Mouse (Mus musculus): ENCODE measurements around the gene Lyrm7. TPM values are rescaled to one million over a fixed set of nuclear protein-coding genes. Genes with fewer than 3 reads are reported as not detected.

Lyrm7 gene
- 6.5 and 7.6 TPM in 2 replicates for polyA plus RNA-seq (2012; rRNA removed)

DNA sequence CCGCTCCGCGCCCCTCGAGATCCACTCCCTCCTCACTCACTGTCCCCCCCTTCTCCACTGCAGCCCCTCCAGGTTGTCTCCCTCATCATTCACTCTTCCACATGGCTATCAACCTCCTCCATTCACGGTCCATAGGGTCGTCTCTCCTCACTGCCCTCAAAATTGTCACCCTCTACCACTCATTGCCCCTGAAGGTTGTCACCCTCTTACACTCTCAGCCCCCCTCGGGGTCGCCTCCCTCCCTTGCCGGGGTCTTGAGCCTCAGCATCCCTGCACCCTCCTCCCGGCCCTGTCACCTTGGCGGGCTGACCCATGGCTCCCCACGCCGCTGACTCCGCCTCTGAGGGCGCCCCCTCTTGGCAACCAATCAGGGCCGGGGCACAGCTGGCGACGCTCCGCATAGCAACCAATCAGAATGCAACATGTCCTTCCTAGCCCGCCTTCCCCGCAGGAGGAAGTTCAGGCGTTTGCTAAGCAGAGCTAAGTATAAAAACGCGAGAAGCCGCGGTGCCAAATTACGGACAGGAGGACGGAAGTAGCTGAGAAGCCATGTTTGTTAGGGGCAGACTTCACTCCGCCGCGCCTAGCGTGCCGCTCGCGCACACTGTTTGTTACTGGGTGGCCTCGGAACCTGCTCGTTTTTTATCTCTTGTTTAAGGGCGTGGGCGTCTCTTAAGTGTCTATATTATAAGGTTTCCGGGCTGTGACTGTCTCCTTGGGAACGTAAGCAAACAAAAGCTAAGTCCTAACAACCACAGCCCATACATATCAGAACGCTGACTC lies at the start of gene Lyrm7:
Lyrm7 (minus strand) TSS at position 661 of the 783 bp plus-strand sequence.
- TF ChIP-seq CTCF (IDR thresholded peaks at IDR 0.05; ENCODE audit: borderline replicate concordance, extremely low read depth, insufficient read depth, insufficient read length), result no peak
- peak; percentile 83; the same call in 1 of the 2 replicates for TF ChIP-seq POLR2A (IDR thresholded peaks at IDR 0.05; ENCODE audit: borderline replicate concordance, extremely low read depth, insufficient read depth, insufficient read length, poor library complexity, severe bottlenecking)
- peak; percentile 100 for DNase-seq (ENCODE audit: low read depth)

DNA sequence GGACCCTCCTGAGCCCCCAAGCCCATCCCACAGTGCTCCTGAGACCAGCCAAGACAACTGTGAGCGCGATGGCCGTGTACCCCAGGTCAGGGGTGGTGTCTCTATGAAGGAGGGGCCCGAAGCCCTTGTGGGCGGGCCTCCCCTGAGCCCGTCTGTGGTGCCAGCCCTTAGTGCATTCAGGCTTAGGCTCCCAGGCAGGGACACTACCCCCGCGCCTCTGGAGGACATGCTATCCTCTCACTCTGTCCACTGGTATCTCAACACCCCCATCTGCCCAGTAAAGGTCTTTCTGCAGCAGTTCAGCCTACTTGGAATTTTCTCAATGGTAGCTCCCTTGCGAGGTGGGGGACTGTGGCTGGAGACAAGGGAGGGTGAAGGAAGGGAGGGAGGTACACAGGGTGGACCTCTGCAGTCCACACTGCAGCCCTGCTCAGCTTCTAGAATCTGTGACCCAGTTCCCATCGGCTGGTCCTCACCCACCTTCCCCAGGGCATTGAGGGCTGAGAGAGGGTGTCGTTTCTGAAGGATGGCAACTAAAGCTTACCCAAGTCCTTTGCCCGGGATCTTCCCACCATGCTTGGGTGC lies 49.5 kb upstream of the Lyrm7 start:
- DNase-seq (ENCODE audit: low read depth), result no peak

GRCm38 (mm10) chr11:54909273-54909672 lies 48.6 kb upstream of the Lyrm7 start:
- DNase-seq (ENCODE audit: low read depth), result no peak
- TF ChIP-seq CTCF (IDR thresholded peaks at IDR 0.05; ENCODE audit: borderline replicate concordance, extremely low read depth, insufficient read depth, insufficient read length), result no peak
- no peak for TF ChIP-seq POLR2A (IDR thresholded peaks at IDR 0.05; ENCODE audit: borderline replicate concordance, extremely low read depth, insufficient read depth, insufficient read length, poor library complexity, severe bottlenecking)

More for the DNA sequence above, 49.5 kb upstream of the Lyrm7 start:
- no peak for TF ChIP-seq CTCF (IDR thresholded peaks at IDR 0.05; ENCODE audit: borderline replicate concordance, extremely low read depth, insufficient read depth, insufficient read length)
- TF ChIP-seq POLR2A (IDR thresholded peaks at IDR 0.05; ENCODE audit: borderline replicate concordance, extremely low read depth, insufficient read depth, insufficient read length, poor library complexity, severe bottlenecking), result no peak

- TF ChIP-seq POLR2A (IDR thresholded peaks at IDR 0.05; ENCODE audit: borderline replicate concordance, extremely low read depth, insufficient read depth, insufficient read length, poor library complexity, severe bottlenecking) (no peak), CTCF (IDR thresholded peaks at IDR 0.05; ENCODE audit: borderline replicate concordance, extremely low read depth, insufficient read depth, insufficient read length) (no peak)
These were observed 46.5 kb upstream of the Lyrm7 start for GRCm38 (mm10) chr11:54907259-54907658.

DNA sequence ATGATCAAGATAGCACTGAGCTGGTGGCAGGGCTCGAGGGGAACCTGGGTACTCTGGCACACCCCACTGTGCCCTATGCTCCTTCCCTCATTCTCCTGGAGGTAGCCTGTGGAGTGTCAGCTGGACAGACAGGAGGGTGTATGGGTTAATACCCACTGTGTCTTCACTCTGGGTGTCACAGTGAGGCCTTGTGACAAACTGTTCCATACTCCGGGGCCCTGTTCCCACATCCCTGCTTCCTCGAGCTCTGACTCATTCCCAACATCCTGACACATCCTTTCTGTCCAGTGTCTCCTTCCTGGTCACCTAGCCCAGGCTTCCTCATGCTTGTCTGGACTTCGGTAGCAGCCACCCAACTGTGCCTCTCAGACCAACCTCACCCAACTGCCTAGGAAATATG lies 45.8 kb upstream of the Lyrm7 start:
- DNase-seq (ENCODE audit: low read depth), result no peak
- TF ChIP-seq CTCF (IDR thresholded peaks at IDR 0.05; ENCODE audit: borderline replicate concordance, extremely low read depth, insufficient read depth, insufficient read length), result no peak
- TF ChIP-seq POLR2A (IDR thresholded peaks at IDR 0.05; ENCODE audit: borderline replicate concordance, extremely low read depth, insufficient read depth, insufficient read length, poor library complexity, severe bottlenecking), result no peak

More at GRCm38 (mm10) chr11:54907259-54907658, 46.5 kb upstream of the Lyrm7 start:
- DNase-seq (ENCODE audit: low read depth), result no peak

- DNase-seq (ENCODE audit: low read depth), result no peak
- TF ChIP-seq POLR2A (IDR thresholded peaks at IDR 0.05; ENCODE audit: borderline replicate concordance, extremely low read depth, insufficient read depth, insufficient read length, poor library complexity, severe bottlenecking) (no peak), CTCF (IDR thresholded peaks at IDR 0.05; ENCODE audit: borderline replicate concordance, extremely low read depth, insufficient read depth, insufficient read length) (no peak)
These were observed 45.2 kb upstream of the Lyrm7 start for GRCm38 (mm10) chr11:54905931-54906330.

- no peak for DNase-seq (ENCODE audit: low read depth)
- TF ChIP-seq CTCF (IDR thresholded peaks at IDR 0.05; ENCODE audit: borderline replicate concordance, extremely low read depth, insufficient read depth, insufficient read length) (no peak), POLR2A (IDR thresholded peaks at IDR 0.05; ENCODE audit: borderline replicate concordance, extremely low read depth, insufficient read depth, insufficient read length, poor library complexity, severe bottlenecking) (no peak)
These were observed 44.4 kb upstream of the Lyrm7 start for GRCm38 (mm10) chr11:54905086-54905485.

GRCm38 (mm10) chr11:54903940-54904706 lies 43.4 kb upstream of the Lyrm7 start:
- DNase-seq (ENCODE audit: low read depth), result peak; percentile 40
- TF ChIP-seq CTCF (IDR thresholded peaks at IDR 0.05; ENCODE audit: borderline replicate concordance, extremely low read depth, insufficient read depth, insufficient read length) (no peak), POLR2A (IDR thresholded peaks at IDR 0.05; ENCODE audit: borderline replicate concordance, extremely low read depth, insufficient read depth, insufficient read length, poor library complexity, severe bottlenecking) (no peak)

- TF ChIP-seq POLR2A (IDR thresholded peaks at IDR 0.05; ENCODE audit: borderline replicate concordance, extremely low read depth, insufficient read depth, insufficient read length, poor library complexity, severe bottlenecking), result no peak
- TF ChIP-seq CTCF (IDR thresholded peaks at IDR 0.05; ENCODE audit: borderline replicate concordance, extremely low read depth, insufficient read depth, insufficient read length), result no peak
- DNase-seq (ENCODE audit: low read depth), result no peak
These were observed 42.6 kb upstream of the Lyrm7 start for GRCm38 (mm10) chr11:54903339-54903738.

- TF ChIP-seq POLR2A (IDR thresholded peaks at IDR 0.05; ENCODE audit: borderline replicate concordance, extremely low read depth, insufficient read depth, insufficient read length, poor library complexity, severe bottlenecking) (no peak), CTCF (IDR thresholded peaks at IDR 0.05; ENCODE audit: borderline replicate concordance, extremely low read depth, insufficient read depth, insufficient read length) (no peak)
- peak; percentile 83 for DNase-seq (ENCODE audit: low read depth)
These were observed 41.9 kb upstream of the Lyrm7 start, which contains the start of gene Gpx3 for GRCm38 (mm10) chr11:54902333-54903323. Gene Gpx3, plus strand, starts transcription at chr11:54902453.

All from brain, embryonic 14.5 days (tissue).